Mouse (Mus musculus): ENCODE measurements around the gene Rpa2. TPM values are rescaled to one million over a fixed set of nuclear protein-coding genes. Genes with fewer than 3 reads are reported as not detected.
"Not testable (repeated sequence)": the region's sequence is repeated elsewhere in the genome, so short reads cannot be mapped to it uniquely, and the experiment has no call there.

Gene Rpa2
- polyA plus RNA-seq (2016; fragmentation: Nextera tagmentation; extraction: Ambion mirVana): 85.0 and 87.4 TPM in 2 replicates

- Histone ChIP-seq H3K36me3 (peaks cover 37% of the 10 kb centered on the region), H3K4me3 (peak within 1 kb of the TSS; percentile 87), H3K27ac (ENCODE audit: poor library complexity, severe bottlenecking) (peak within 1 kb of the TSS; percentile 69), H3K27me3 (replicated peaks) (no peaks in the 10 kb centered on the region), H3K9ac (peak within 1 kb of the TSS; percentile 90), H3K9me3 (replicated peaks) (no peaks in the 10 kb centered on the region), H3K4me2 (peak within 1 kb of the TSS; percentile 81), H3K4me1 (replicated peaks) (peaks cover 9% of the 10 kb centered on the region)
- WGBS: under 1% methylated on average over 70 of the region's 71 CpGs
- ATAC-seq (ENCODE audit: insufficient number of reproducible peaks, low FRiP score): peak; percentile 95
These were observed at the start of gene Rpa2 for GRCm38 (mm10) chr4:132767914-132768876. TSS of gene Rpa2 (plus strand) at chr4:132768332.

GRCm38 (mm10) chr4:132728233-132728632 lies 39.9 kb upstream of the Rpa2 start:
- ATAC-seq (ENCODE audit: insufficient number of reproducible peaks, low FRiP score): no peak
- Histone ChIP-seq H3K9ac (no peak overlapping the region), H3K27ac (ENCODE audit: poor library complexity, severe bottlenecking) (no peak overlapping the region), H3K4me3 (no peak overlapping the region), H3K4me2 (no peak overlapping the region), H3K4me1 (replicated peaks) (peaks cover 19% of the 10 kb centered on the region), H3K27me3 (replicated peaks) (no peaks in the 10 kb centered on the region), H3K9me3 (replicated peaks) (no peaks in the 10 kb centered on the region), H3K36me3 (peaks cover 19% of the 10 kb centered on the region)
- WGBS: 72% methylated on average over 8 of the region's 8 CpGs

- Histone ChIP-seq H3K4me1 (replicated peaks) (peaks cover 11% of the 10 kb centered on the region), H3K4me3 (peak overlapping the region; percentile 67), H3K9me3 (replicated peaks) (no peaks in the 10 kb centered on the region), H3K9ac (peak overlapping the region; percentile 75), H3K27me3 (replicated peaks) (no peaks in the 10 kb centered on the region), H3K27ac (ENCODE audit: poor library complexity, severe bottlenecking) (no peak overlapping the region), H3K36me3 (peaks cover 11% of the 10 kb centered on the region; the same call in 1 of the 2 replicates), H3K4me2 (peak overlapping the region; percentile 95)
- 47% methylated on average over 12 of the region's 12 CpGs for WGBS
- ATAC-seq (ENCODE audit: insufficient number of reproducible peaks, low FRiP score): no peak
These were observed 36.5 kb upstream of the Rpa2 start for GRCm38 (mm10) chr4:132731616-132732015.

GRCm38 (mm10) chr4:132732148-132732684 lies 35.9 kb upstream of the Rpa2 start, which contains the start of gene Xkr8:
TSS of gene Xkr8 (minus strand) at chr4:132732546.
- peaks cover 7% of the 10 kb centered on the region; the same call in 1 of the 2 replicates for H3K36me3 ChIP-seq
- peaks cover 11% of the 10 kb centered on the region for H3K4me1 ChIP-seq (replicated peaks)
- H3K27ac ChIP-seq (ENCODE audit: poor library complexity, severe bottlenecking): no peak within 1 kb of the TSS
- H3K4me3 ChIP-seq: peak within 1 kb of the TSS; percentile 67
- H3K27me3 ChIP-seq (replicated peaks): no peaks in the 10 kb centered on the region
- H3K9ac ChIP-seq: peak within 1 kb of the TSS; percentile 75
- WGBS: 2% methylated on average over 34 of the region's 34 CpGs
- peak within 1 kb of the TSS; percentile 95 for H3K4me2 ChIP-seq
- H3K9me3 ChIP-seq (replicated peaks): no peaks in the 10 kb centered on the region
- peak; percentile 96 for ATAC-seq (ENCODE audit: insufficient number of reproducible peaks, low FRiP score)

- ATAC-seq (ENCODE audit: insufficient number of reproducible peaks, low FRiP score): no peak
- WGBS: 89% methylated on average over 25 of the region's 25 CpGs
These were observed 34.9 kb upstream of the Rpa2 start for GRCm38 (mm10) chr4:132733071-132733770.

GRCm38 (mm10) chr4:132734766-132735165 lies 33.4 kb upstream of the Rpa2 start:
- WGBS: 72% methylated on average over 2 of the region's 2 CpGs
- Histone ChIP-seq H3K36me3 (no peaks in the 10 kb centered on the region), H3K4me3 (no peak overlapping the region), H3K27ac (ENCODE audit: poor library complexity, severe bottlenecking) (no peak overlapping the region), H3K9me3 (replicated peaks) (no peaks in the 10 kb centered on the region), H3K27me3 (replicated peaks) (no peaks in the 10 kb centered on the region), H3K9ac (no peak overlapping the region), H3K4me2 (no peak overlapping the region), H3K4me1 (replicated peaks) (peaks cover 11% of the 10 kb centered on the region)
- no peak for ATAC-seq (ENCODE audit: insufficient number of reproducible peaks, low FRiP score)

More at GRCm38 (mm10) chr4:132733071-132733770, 34.9 kb upstream of the Rpa2 start:
- H3K27me3 ChIP-seq (replicated peaks): no peaks in the 10 kb centered on the region
- no peak overlapping the region for H3K27ac ChIP-seq (ENCODE audit: poor library complexity, severe bottlenecking)
- no peaks in the 10 kb centered on the region for H3K36me3 ChIP-seq
- H3K4me1 ChIP-seq (replicated peaks): peaks cover 11% of the 10 kb centered on the region
- no peak overlapping the region for H3K4me2 ChIP-seq
- H3K9me3 ChIP-seq (replicated peaks): no peaks in the 10 kb centered on the region
- no peak overlapping the region for H3K4me3 ChIP-seq
- H3K9ac ChIP-seq: no peak overlapping the region

GRCm38 (mm10) chr4:132735389-132735788 lies 32.7 kb upstream of the Rpa2 start:
- 70% methylated on average over 2 of the region's 2 CpGs for WGBS
- no peak overlapping the region for H3K27ac ChIP-seq (ENCODE audit: poor library complexity, severe bottlenecking)

GRCm38 (mm10) chr4:132735894-132736293 lies 32.2 kb upstream of the Rpa2 start:
- no peaks in the 10 kb centered on the region for H3K27me3 ChIP-seq (replicated peaks)
- 50% methylated on average over 3 of the region's 3 CpGs for WGBS

More at GRCm38 (mm10) chr4:132735389-132735788, 32.7 kb upstream of the Rpa2 start:
- Histone ChIP-seq H3K9me3 (replicated peaks) (no peaks in the 10 kb centered on the region), H3K4me2 (no peak overlapping the region), H3K4me3 (no peak overlapping the region), H3K4me1 (replicated peaks) (peaks cover 11% of the 10 kb centered on the region), H3K27me3 (replicated peaks) (no peaks in the 10 kb centered on the region), H3K36me3 (no peaks in the 10 kb centered on the region), H3K9ac (no peak overlapping the region)
- no peak for ATAC-seq (ENCODE audit: insufficient number of reproducible peaks, low FRiP score)

GRCm38 (mm10) chr4:132737154-132737553 lies 31.0 kb upstream of the Rpa2 start:
- not testable (repeated sequence) for H3K9ac ChIP-seq; H3K4me1 ChIP-seq (replicated peaks); H3K36me3 ChIP-seq; ATAC-seq (ENCODE audit: insufficient number of reproducible peaks, low FRiP score); H3K4me2 ChIP-seq; H3K27me3 ChIP-seq (replicated peaks); H3K27ac ChIP-seq (ENCODE audit: poor library complexity, severe bottlenecking); H3K4me3 ChIP-seq; H3K9me3 ChIP-seq (replicated peaks)
- WGBS: 86% methylated on average over 9 of the region's 9 CpGs

More at GRCm38 (mm10) chr4:132735894-132736293, 32.2 kb upstream of the Rpa2 start:
- Histone ChIP-seq H3K9ac (no peak overlapping the region), H3K4me2 (no peak overlapping the region), H3K4me3 (no peak overlapping the region), H3K36me3 (no peaks in the 10 kb centered on the region), H3K4me1 (replicated peaks) (peaks cover 11% of the 10 kb centered on the region), H3K9me3 (replicated peaks) (no peaks in the 10 kb centered on the region), H3K27ac (ENCODE audit: poor library complexity, severe bottlenecking) (no peak overlapping the region)
- ATAC-seq (ENCODE audit: insufficient number of reproducible peaks, low FRiP score): no peak

- Histone ChIP-seq H3K27me3 (replicated peaks) (no peaks in the 10 kb centered on the region), H3K4me1 (replicated peaks) (peaks cover 9% of the 10 kb centered on the region), H3K9me3 (replicated peaks) (no peaks in the 10 kb centered on the region), H3K4me3 (no peak overlapping the region), H3K4me2 (no peak overlapping the region), H3K27ac (ENCODE audit: poor library complexity, severe bottlenecking) (no peak overlapping the region), H3K36me3 (no peaks in the 10 kb centered on the region), H3K9ac (no peak overlapping the region)
- ATAC-seq (ENCODE audit: insufficient number of reproducible peaks, low FRiP score): no peak
- 86% methylated on average over 7 of the region's 7 CpGs for WGBS
These were observed 26.6 kb upstream of the Rpa2 start for GRCm38 (mm10) chr4:132741491-132741890.
